Mouse (Mus musculus) liver, adult 2 months (tissue): ENCODE data around the gene Wdr43.

Experiments
- CTCF ChIP-seq: fragments of 200-500 bp; IDR thresholded peaks from 2 replicates; pipeline ENCODE4 v1.5.1; 2011; ENCODE audit warnings: low read depth, low read length, control low read depth
- POLR2A ChIP-seq: fragments of 200-500 bp; IDR thresholded peaks from 2 replicates; pipeline ENCODE4 v1.6.1; 2011; ENCODE audit warnings: low read length, control low read depth; ENCODE audit not compliant: insufficient read depth; ENCODE audit errors: extremely low read depth

DNA sequence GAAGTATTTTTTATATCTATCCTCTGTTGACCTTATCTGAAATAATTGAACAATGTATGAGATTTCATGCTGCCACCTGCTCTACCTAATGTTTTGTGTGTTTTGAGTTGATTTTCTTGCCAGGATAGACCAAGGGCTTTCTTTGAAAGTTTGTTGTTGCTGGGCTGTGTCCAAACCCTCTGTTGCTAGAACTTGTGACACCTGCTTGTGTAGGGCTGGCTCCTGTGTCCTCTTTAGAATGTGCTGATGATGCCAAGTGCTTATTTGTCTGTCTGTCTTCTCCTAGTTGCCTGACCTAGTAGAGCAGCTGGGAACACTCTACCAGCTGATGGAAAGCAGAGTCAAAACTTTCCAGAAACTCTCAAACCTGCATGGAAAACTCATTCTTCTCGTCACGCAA, 36.8 kb downstream of the Wdr43 start:
- no peak for TF ChIP-seq CTCF
- no peak for TF ChIP-seq POLR2A
